Mouse (Mus musculus): ENCODE measurements around the gene Lmo2. TPM values are rescaled to one million over a fixed set of nuclear protein-coding genes. Genes with fewer than 3 reads are reported as not detected.

The Lmo2 gene
- polyA plus RNA-seq, 1 experiment from 2014 or later: 28.7 TPM

DNA sequence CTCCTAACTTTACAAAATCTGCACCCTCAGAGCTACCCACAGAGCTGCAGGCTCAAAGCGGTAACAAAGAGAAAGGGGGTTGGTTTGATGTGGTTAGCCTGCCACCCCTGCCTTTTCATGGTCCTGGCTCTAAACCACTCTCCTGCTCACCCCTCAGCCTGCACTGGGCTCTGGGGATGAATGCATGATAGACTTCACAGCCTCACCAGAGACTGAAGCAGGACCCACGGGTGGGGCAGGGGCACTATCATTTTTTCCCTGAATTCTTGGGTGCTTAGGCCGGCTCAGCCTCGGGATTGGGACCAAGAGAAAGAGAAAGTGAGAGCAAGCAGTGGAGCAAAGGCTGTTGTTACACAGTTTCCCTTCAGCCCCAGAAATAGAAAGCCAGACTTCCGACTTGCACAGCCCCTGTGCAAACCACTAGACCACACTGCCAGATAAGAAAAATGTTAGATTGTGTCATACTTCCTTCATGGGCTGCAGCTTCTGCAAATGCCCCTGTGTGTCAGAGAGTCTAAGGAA is 12.2 kb upstream of the Lmo2 start:
- no peak overlapping the region for H3K4me2 ChIP-seq (replicated peaks)
- H3K36me3 ChIP-seq: no peaks in the 10 kb centered on the region
- 79% methylated on average over 5 of the region's 5 CpGs for WGBS
- no peaks in the 10 kb centered on the region for H3K9me3 ChIP-seq
- no peak for ATAC-seq
- H3K27me3 ChIP-seq: no peaks in the 10 kb centered on the region
- no peak overlapping the region for H3K9ac ChIP-seq (replicated peaks)
- no peak overlapping the region for H3K4me3 ChIP-seq (replicated peaks)
- H3K4me1 ChIP-seq (replicated peaks): no peaks in the 10 kb centered on the region; the same call in 1 of the 2 replicates
- no peak overlapping the region for H3K27ac ChIP-seq

DNA sequence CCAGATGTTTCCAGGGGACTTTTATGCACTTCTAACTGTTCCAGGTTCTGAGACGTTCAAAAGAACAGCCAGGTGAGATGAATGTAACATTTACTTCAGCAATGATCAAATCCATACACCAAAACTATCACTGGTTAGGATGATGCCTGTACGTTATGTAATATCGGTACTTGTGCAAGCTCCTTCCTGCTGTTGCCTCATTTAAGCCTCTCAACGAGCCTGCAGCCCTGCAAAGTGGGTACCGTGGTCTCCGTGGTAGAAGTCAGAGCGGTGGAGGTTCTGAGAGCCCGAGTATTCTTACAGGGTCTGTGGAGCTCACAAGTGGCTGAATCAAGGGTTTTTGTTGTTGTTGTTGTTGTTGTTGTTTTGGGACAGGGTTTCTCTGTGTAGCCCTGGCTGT is 10.9 kb upstream of the Lmo2 start:
- no peaks in the 10 kb centered on the region for H3K9me3 ChIP-seq
- H3K27me3 ChIP-seq: no peaks in the 10 kb centered on the region
- H3K9ac ChIP-seq (replicated peaks): no peak overlapping the region
- H3K36me3 ChIP-seq: no peaks in the 10 kb centered on the region
- no peak overlapping the region for H3K4me3 ChIP-seq (replicated peaks)
- no peaks in the 10 kb centered on the region; the same call in 1 of the 2 replicates for H3K4me1 ChIP-seq (replicated peaks)
- no peak overlapping the region for H3K4me2 ChIP-seq (replicated peaks)
- H3K27ac ChIP-seq: no peak overlapping the region
- no peak for ATAC-seq
- 86% methylated on average over 8 of the region's 8 CpGs for WGBS

DNA sequence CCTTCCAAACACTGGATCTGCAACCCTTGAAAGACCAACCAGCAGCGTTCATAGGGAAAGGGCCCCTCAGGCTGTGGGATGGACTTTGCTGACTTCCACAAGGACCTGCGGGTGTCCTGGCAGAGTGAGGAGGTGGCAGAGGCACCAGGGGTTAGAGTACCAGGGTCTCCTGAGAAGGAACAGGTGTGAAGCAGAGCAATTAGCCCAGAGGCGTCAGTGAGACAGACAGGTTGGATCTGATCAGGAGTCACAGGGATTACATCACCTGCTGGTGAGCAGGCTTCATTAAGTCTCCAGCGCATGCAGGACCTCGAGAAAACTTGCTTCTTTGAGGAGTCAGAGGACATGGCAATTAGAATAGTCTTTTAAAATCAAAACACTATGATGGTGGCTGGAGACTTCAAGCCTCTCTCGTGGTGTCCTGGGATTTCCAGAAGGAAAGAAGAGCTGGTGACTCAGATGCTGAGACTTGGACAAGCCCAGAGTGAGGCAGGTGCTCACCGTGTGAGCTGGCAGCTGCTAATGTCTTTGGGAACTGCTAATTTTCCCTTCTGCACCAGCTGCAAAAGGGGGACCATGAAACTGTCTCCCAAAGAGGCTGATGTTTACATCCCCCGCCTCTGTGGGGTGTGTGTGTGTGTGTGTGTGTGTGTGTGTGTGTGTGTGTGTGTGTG is 9.7 kb upstream of the Lmo2 start:
- no peaks in the 10 kb centered on the region for H3K9me3 ChIP-seq
- H3K4me2 ChIP-seq (replicated peaks): no peak overlapping the region
- no peaks in the 10 kb centered on the region; the same call in 1 of the 2 replicates for H3K4me1 ChIP-seq (replicated peaks)
- 65% methylated on average over 8 of the region's 8 CpGs for WGBS
- no peak overlapping the region for H3K9ac ChIP-seq (replicated peaks)
- no peaks in the 10 kb centered on the region for H3K27me3 ChIP-seq
- no peak for ATAC-seq
- no peaks in the 10 kb centered on the region for H3K36me3 ChIP-seq
- H3K27ac ChIP-seq: no peak overlapping the region
- no peak overlapping the region for H3K4me3 ChIP-seq (replicated peaks)

DNA sequence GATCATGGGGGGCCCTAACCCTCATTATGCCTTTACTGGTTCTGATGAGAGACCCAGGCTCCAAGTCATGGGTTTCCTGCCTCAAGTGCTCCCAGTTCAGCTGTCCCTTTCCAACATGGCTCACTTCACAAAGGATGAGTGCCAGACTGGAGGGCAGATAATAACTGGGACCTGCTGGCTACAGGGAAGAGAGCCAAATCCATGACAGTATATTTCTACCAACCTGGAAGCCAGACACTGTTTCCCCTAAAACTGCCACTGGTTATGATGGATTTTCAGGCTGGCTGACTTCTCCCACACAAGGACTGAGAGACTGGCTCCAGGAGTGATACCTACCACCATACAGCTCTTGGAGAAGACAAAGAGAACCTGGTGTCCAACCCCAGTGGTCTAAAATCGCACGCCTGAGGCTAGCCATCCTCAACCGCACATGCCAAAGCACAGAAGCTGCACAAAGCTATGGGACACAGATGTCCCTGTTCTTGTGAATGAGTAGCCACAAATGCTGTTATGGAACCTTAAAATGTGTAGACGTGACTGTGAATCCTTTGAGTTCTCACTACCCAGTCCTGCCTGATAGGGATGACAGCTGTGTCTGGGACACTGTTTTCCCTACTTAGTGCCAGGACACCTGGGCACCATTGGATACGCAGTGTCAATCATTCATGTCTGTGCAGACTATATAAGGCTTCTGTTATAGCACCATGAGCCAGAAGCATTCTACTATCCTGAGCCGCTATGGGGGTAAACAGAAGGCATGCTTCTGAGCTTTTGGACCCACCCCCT is 4.5 kb upstream of the Lmo2 start:
- Histone ChIP-seq H3K36me3 (no peaks in the 10 kb centered on the region), H3K4me2 (replicated peaks) (no peak overlapping the region), H3K27ac (no peak overlapping the region), H3K9me3 (no peaks in the 10 kb centered on the region), H3K4me3 (replicated peaks) (no peak overlapping the region), H3K4me1 (replicated peaks) (no peaks in the 10 kb centered on the region; the same call in 1 of the 2 replicates), H3K27me3 (no peaks in the 10 kb centered on the region), H3K9ac (replicated peaks) (no peak overlapping the region)
- WGBS: 92% methylated on average over 6 of the region's 6 CpGs
- ATAC-seq: no peak

DNA sequence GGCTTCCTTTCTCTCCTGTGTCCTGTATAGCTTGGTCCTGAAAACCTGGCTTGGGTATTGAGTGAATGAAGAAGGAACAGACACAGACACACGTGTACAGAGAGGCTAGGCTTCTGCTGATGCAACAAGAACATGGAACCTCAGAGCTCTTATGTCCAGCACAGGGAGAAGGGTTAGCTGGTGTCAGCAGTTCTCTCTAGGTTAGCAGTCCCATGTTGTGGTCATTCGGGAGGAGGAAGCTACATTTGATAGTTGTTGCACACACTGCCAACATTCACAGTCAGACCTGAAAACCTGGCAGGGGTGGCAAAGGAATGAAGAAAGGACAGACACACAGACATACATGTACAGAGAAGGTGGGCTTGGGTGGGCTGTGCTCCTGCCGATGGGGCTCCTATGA is 2.1 kb upstream of the Lmo2 start:
- Histone ChIP-seq H3K9ac (replicated peaks) (no peak overlapping the region), H3K4me1 (replicated peaks) (no peaks in the 10 kb centered on the region), H3K4me2 (replicated peaks) (no peak overlapping the region), H3K36me3 (no peaks in the 10 kb centered on the region), H3K4me3 (replicated peaks) (no peak overlapping the region), H3K9me3 (no peaks in the 10 kb centered on the region), H3K27ac (no peak overlapping the region), H3K27me3 (no peaks in the 10 kb centered on the region)
- 87% methylated on average over 3 of the region's 3 CpGs for WGBS
- ATAC-seq: no peak

DNA sequence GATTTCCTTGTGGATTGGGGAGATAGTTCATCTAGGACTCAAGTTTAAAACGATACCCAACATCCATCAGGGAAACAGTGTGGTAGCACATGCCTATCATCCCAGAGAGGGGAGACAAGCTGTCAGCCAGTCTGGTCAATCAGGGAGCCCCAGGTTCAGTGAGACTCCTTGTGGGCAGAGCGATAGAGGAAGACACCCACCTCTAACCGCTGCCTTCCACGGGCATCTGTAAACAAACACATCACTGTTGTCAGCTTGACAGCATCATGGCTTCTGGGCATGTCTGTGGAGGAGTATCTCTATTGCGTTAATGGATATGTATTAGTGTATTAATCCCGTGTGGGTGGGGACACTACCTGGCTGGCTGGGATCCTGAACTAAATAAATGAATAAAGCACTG is 919 bp upstream of the Lmo2 start:
- Histone ChIP-seq H3K27me3 (no peaks in the 10 kb centered on the region), H3K4me3 (replicated peaks) (no peak overlapping the region), H3K27ac (no peak overlapping the region), H3K36me3 (no peaks in the 10 kb centered on the region), H3K4me1 (replicated peaks) (no peaks in the 10 kb centered on the region), H3K9me3 (no peaks in the 10 kb centered on the region), H3K4me2 (replicated peaks) (no peak overlapping the region), H3K9ac (replicated peaks) (no peak overlapping the region)
- no peak for ATAC-seq
- 89% methylated on average over 6 of the region's 6 CpGs for WGBS

DNA sequence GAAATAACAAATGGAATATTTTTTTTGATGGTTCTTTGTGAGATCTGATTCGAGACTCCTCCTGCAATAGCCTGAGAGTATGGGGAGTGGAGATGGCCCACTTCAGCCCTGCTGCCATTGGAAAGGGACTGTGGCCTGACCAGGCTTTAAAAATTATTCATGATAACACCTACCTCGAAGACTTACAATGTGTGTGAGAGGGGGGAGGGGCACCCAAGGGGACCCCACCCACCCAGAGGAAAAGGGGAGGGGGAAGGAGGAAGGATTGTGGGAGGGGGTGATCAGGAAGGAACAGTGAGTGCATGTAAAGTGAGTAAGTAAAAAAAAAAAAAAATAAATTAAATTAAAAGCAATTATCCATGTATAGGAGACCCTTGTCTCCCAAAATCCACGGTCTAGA is 848 bp downstream of the Lmo2 start:
- H3K27ac ChIP-seq: no peak overlapping the region
- no peak for ATAC-seq
- WGBS: 83% methylated on average over 3 of the region's 3 CpGs
- H3K36me3 ChIP-seq: no peaks in the 10 kb centered on the region
- no peak overlapping the region for H3K4me3 ChIP-seq (replicated peaks)
- H3K27me3 ChIP-seq: no peaks in the 10 kb centered on the region
- H3K9ac ChIP-seq (replicated peaks): no peak overlapping the region
- no peak overlapping the region for H3K4me2 ChIP-seq (replicated peaks)
- H3K9me3 ChIP-seq: no peaks in the 10 kb centered on the region
- H3K4me1 ChIP-seq (replicated peaks): no peaks in the 10 kb centered on the region

DNA sequence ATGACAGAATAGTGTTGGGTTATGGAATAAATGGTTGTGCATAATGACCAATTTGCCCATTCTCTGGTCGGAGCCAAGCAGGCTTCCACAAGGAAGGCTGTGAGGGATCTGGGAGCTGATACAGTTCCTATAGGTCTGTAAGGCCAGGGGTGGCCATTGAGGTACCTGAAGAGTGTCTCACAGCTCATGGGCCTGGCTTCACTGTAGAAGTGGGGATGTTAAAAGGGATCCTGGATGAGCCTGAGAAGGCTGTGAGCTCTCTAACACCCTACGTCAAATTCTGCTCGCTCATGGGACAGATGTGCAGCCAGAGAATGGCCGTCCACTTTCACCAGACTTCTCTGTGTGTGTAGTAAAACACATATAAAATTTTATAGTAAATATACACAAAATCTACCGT is 1.3 kb downstream of the Lmo2 start:
- Histone ChIP-seq H3K9me3 (no peaks in the 10 kb centered on the region), H3K4me1 (replicated peaks) (no peaks in the 10 kb centered on the region), H3K27me3 (no peaks in the 10 kb centered on the region), H3K9ac (replicated peaks) (no peak overlapping the region), H3K27ac (no peak overlapping the region), H3K36me3 (no peaks in the 10 kb centered on the region), H3K4me3 (replicated peaks) (no peak overlapping the region), H3K4me2 (replicated peaks) (no peak overlapping the region)
- no peak for ATAC-seq
- 92% methylated on average over 5 of the region's 5 CpGs for WGBS

DNA sequence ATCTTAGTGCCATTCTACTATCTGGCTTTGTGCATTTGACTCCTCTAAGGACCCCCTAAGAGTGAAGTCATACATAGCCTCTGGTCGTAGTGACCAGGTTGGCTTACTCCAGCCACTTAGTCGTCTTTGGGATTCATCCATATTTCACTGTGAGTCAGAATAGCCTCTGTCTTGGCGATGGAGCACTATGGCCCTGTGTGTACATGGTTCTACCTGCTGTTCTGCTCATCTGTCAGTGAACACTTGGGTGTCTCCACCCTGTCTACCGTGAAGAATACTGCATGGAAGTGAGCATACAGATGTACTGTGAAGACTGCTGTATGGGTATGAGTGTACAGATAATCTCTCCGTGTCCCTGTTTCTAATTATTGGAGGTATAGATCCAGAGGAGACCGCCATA is 1.8 kb downstream of the Lmo2 start:
- Histone ChIP-seq H3K4me1 (replicated peaks) (no peaks in the 10 kb centered on the region), H3K27me3 (no peaks in the 10 kb centered on the region), H3K4me2 (replicated peaks) (no peak overlapping the region), H3K36me3 (no peaks in the 10 kb centered on the region), H3K27ac (no peak overlapping the region), H3K9ac (replicated peaks) (no peak overlapping the region), H3K9me3 (no peaks in the 10 kb centered on the region), H3K4me3 (replicated peaks) (no peak overlapping the region)
- ATAC-seq: no peak
- 90% methylated on average over 6 of the region's 6 CpGs for WGBS

DNA sequence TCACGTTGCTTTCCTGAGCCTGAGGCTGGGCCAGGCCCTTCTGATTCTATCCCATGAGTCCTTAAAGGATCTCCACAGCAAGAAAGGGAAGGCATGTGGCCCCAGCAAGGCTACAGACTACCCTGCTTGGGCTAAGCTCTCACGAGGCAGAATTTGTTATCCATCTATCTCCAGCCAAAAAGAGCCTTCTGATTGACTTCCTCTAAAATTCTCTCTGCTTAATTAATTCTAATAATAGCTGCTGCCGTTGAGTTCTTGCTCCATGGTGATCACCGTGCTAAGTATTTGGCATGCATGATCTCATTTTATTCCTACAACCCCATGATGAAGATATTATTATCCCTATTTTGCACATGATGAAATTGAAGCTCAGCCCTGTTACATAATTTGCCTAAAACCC is 4.6 kb downstream of the Lmo2 start:
- ATAC-seq: no peak
- Histone ChIP-seq H3K4me3 (replicated peaks) (no peak overlapping the region), H3K4me1 (replicated peaks) (no peaks in the 10 kb centered on the region), H3K4me2 (replicated peaks) (no peak overlapping the region), H3K27ac (no peak overlapping the region), H3K36me3 (no peaks in the 10 kb centered on the region), H3K27me3 (0 out of 2 replicates have a peak, but pooled peaks cover 5% of the 10 kb centered on the region), H3K9ac (replicated peaks) (no peak overlapping the region), H3K9me3 (no peaks in the 10 kb centered on the region)
- 69% methylated on average over 4 of the region's 4 CpGs for WGBS

DNA sequence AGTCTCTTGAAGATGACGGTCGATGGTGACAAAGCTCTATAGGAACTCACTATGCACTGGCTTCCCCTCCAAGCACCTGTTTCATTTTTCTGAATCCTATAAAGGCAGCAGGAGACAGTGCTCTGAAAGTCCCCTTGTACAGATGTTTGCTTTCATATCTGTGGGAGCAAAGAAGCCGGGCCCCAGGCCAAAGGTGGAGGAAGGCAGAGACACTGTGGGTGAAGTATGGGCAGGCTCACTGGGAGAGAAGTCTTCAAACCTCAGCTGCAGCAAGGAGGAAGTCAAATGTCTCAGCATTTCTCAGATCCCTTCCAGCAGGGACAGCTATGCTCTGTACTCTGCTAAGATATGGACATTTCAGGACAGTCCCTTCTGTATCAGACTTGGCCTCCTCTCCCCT is 7.6 kb downstream of the Lmo2 start:
- WGBS: 95% methylated on average over 3 of the region's 3 CpGs
- H3K9me3 ChIP-seq: no peaks in the 10 kb centered on the region
- H3K27me3 ChIP-seq: peaks cover 9% of the 10 kb centered on the region; the same call in 1 of the 2 replicates
- peaks cover 9% of the 10 kb centered on the region for H3K4me1 ChIP-seq (replicated peaks)
- no peaks in the 10 kb centered on the region for H3K36me3 ChIP-seq
- no peak overlapping the region for H3K9ac ChIP-seq (replicated peaks)
- H3K4me3 ChIP-seq (replicated peaks): no peak overlapping the region
- H3K27ac ChIP-seq: no peak overlapping the region
- H3K4me2 ChIP-seq (replicated peaks): no peak overlapping the region
- no peak for ATAC-seq

DNA sequence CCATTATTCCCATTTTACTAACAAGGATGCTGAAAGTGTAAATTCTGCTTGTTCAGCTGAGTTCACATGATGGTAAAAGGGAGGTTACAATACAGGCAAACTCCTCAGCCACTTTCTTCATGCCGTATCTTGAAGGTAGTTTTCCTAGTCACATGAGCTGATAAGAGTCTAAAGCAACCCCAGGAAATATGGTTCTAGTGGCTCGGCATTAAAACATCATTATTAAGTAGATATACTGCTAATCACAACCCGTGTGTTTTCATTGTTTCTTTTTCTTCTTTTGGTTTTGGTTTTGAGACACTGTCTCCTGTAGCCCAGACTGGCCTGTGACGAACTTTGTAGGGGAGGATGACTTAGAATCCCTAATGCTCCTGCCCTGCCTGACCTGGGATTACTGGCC is 10.4 kb downstream of the Lmo2 start:
- no peak overlapping the region for H3K4me3 ChIP-seq (replicated peaks)
- no peaks in the 10 kb centered on the region for H3K36me3 ChIP-seq
- peaks cover 33% of the 10 kb centered on the region for H3K27me3 ChIP-seq
- no peaks in the 10 kb centered on the region for H3K9me3 ChIP-seq
- H3K4me1 ChIP-seq (replicated peaks): peaks cover 23% of the 10 kb centered on the region
- no peak overlapping the region for H3K27ac ChIP-seq
- no peak overlapping the region for H3K4me2 ChIP-seq (replicated peaks)
- H3K9ac ChIP-seq (replicated peaks): no peak overlapping the region
- ATAC-seq: no peak
- 79% methylated on average over 4 of the region's 4 CpGs for WGBS

Data from midbrain, embryonic 13.5 days (tissue).